Mouse (Mus musculus) layer of hippocampus, adult 18-20 months (tissue): ENCODE measurements around the gene Ankle1. TPM values are rescaled to one million over a fixed set of nuclear protein-coding genes. Genes with fewer than 3 reads are reported as not detected.

Experiments
- DNase-seq, 2 experiments: peaks; one replicate each; pipeline ENCODE4 v3.0.0; 2022; ENCODE audit warnings: low spot score in 2 of 2
- total RNA-seq, 2 experiments: library from RNA; stranded (reverse); gene quantifications; 2 replicates each; pipeline ENCODE4 v1.2.3; 2021

Gene Ankle1
- total RNA-seq, 2 experiments from 2014 or later, result 0.22 to 0.25 TPM

GRCm38 (mm10) chr8:71381971-71382961 is 23.5 kb upstream of the Ankle1 start:
- DNase-seq, result peak in 1 of 2 experiments; percentile 74

GRCm38 (mm10) chr8:71383396-71383795 is 22.4 kb upstream of the Ankle1 start:
- no peak for DNase-seq

- DNase-seq, result no peak
These were observed 21.9 kb upstream of the Ankle1 start for GRCm38 (mm10) chr8:71383860-71384259.

- DNase-seq, result no peak
These were observed 20.5 kb upstream of the Ankle1 start for GRCm38 (mm10) chr8:71385212-71385835.

- no peak for DNase-seq
These were observed 17.5 kb upstream of the Ankle1 start for GRCm38 (mm10) chr8:71388267-71388666.

GRCm38 (mm10) chr8:71391696-71392095 is 14.1 kb upstream of the Ankle1 start:
- no peak for DNase-seq

GRCm38 (mm10) chr8:71392391-71392790 is 13.4 kb upstream of the Ankle1 start:
- DNase-seq, result no peak

- DNase-seq, result no peak
These were observed 12.9 kb upstream of the Ankle1 start for GRCm38 (mm10) chr8:71392871-71393270.

GRCm38 (mm10) chr8:71394481-71394880 is 11.3 kb upstream of the Ankle1 start:
- DNase-seq, result no peak

- DNase-seq, result no peak
These were observed 10.7 kb upstream of the Ankle1 start for GRCm38 (mm10) chr8:71395071-71395470.

- DNase-seq, result no peak
These were observed 10.2 kb upstream of the Ankle1 start, which contains the start of gene Ushbp1 for GRCm38 (mm10) chr8:71395629-71396028. Ushbp1 (minus strand) TSS chr8:71395802.

GRCm38 (mm10) chr8:71396639-71397305 is 9.0 kb upstream of the Ankle1 start, which contains the start of gene Babam1:
Babam1 (plus strand) TSS chr8:71396861.
- peak; percentile 93 to 97 for DNase-seq

GRCm38 (mm10) chr8:71397701-71398100 is 8.1 kb upstream of the Ankle1 start:
- no peak for DNase-seq

- DNase-seq, result no peak
These were observed 5.0 kb upstream of the Ankle1 start for GRCm38 (mm10) chr8:71400826-71401225.

- DNase-seq, result no peak
These were observed 4.4 kb upstream of the Ankle1 start for GRCm38 (mm10) chr8:71401454-71401853.

- no peak for DNase-seq
These were observed 3.3 kb upstream of the Ankle1 start for GRCm38 (mm10) chr8:71402446-71402964.

GRCm38 (mm10) chr8:71403107-71403885 is 2.5 kb upstream of the Ankle1 start:
- no peak for DNase-seq

GRCm38 (mm10) chr8:71404011-71404410 is 1.8 kb upstream of the Ankle1 start:
- no peak for DNase-seq

- DNase-seq, result no peak
These were observed 859 bp upstream of the Ankle1 start for GRCm38 (mm10) chr8:71404951-71405351.
